Mouse (Mus musculus) brain, embryonic 14.5 days (tissue): ENCODE results near the gene Zfp3.

Source experiments
- CTCF ChIP-seq: fragments of 200-500 bp; IDR thresholded peaks from 2 replicates; pipeline ENCODE4 v1.5.1; 2012; ENCODE audit warnings: inconsistent platforms, mild to moderate bottlenecking, moderate library complexity, borderline replicate concordance; ENCODE audit not compliant: insufficient read depth, insufficient read length; ENCODE audit errors: extremely low read depth
- POLR2A ChIP-seq: fragments of 200-500 bp; IDR thresholded peaks from 2 replicates; pipeline ENCODE4 v1.6.1; 2012; ENCODE audit warnings: mild to moderate bottlenecking, inconsistent platforms, borderline replicate concordance; ENCODE audit not compliant: poor library complexity, insufficient read depth, insufficient read length, severe bottlenecking; ENCODE audit errors: extremely low read depth

DNA sequence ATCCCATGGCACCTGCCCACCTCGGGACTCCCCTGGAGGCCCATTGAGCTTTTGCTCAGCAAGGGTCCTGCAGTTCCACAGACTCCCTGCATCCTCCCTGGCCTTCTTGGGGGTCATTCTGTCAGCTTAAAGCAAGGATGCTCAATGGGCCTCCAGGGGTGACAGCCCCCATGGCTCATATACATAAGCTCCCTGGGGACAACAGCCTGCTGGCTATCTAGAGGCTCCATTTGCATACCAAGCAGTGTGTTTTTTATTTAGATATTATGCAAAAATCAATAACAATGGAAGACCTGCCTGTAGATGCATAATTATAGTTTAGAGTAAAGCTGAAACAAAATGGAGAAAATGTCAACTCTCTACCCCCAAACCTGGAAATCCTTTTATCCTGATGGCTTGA is 45.0 kb downstream of the Zfp3 start:
- TF ChIP-seq CTCF (no peak), POLR2A (no peak)
